Mouse (Mus musculus) adrenal gland, postnatal 36 days (tissue): ENCODE results near the gene Nprl3. TPM values are rescaled to one million over a fixed set of nuclear protein-coding genes. Genes with fewer than 3 reads are reported as not detected.
A peak's percentile ranks its signal among the peaks of the same experiment; 100 is the strongest.

ENCODE experiments used
- DNase-seq, 2 experiments: peaks; one replicate each; pipeline ENCODE4 v3.0.0; 2021; ENCODE audit warnings: mixed read lengths in 1 of 2
- total RNA-seq, 2 experiments: library from RNA; stranded (reverse); gene quantifications; 2 replicates each; pipeline ENCODE4 v1.2.3; 2021

The Nprl3 gene
- total RNA-seq, 2 experiments from 2014 or later = 62.9 to 65.2 TPM

GRCm38 (mm10) chr11:32244617-32245016 is 22.9 kb downstream of the Nprl3 start:
- DNase-seq = no peak

DNA sequence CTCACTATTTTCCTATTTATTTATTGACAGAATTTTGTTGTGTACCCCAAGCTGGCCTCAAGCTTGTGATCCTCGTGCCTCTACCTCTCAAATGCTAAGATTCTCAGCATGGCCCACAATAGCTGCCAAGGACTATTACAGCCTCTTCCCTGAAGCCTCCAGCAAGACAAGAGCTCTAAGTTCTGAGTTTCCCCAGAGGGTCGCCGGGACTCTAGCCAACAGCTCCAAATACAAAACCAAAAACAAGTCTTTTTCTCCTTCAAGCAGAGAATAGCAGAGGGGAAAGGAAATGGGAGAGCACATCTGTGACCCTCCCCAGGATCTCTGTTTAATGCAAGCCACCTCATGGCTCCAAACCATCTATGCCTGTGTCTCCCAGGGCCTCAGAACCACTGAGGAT is 23.4 kb downstream of the Nprl3 start:
- DNase-seq = no peak

- no peak for DNase-seq
Measured at GRCm38 (mm10) chr11:32243205-32243955, 24.1 kb downstream of the Nprl3 start.

DNA sequence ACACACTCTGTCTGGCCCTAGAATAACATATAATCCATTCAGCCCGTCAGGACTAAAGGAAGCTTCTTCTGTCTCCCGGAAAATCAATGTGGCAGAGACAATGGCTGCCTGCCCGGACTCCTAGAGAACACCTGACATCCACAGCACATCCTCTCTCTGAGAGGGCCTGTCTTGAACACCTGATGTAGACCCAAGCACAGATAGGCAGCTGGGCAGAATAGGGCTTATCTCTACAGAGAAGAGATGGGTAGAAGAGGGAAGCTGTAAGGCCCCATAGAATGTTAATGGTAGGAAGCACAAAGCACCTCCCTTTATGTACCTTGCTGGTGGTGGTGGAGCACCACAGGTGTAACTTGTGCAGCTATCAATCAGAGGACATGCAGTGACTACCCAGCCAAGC is 25.3 kb downstream of the Nprl3 start:
- no peak for DNase-seq

- no peak for DNase-seq
Measured at GRCm38 (mm10) chr11:32241391-32241790, 26.1 kb downstream of the Nprl3 start.

DNA sequence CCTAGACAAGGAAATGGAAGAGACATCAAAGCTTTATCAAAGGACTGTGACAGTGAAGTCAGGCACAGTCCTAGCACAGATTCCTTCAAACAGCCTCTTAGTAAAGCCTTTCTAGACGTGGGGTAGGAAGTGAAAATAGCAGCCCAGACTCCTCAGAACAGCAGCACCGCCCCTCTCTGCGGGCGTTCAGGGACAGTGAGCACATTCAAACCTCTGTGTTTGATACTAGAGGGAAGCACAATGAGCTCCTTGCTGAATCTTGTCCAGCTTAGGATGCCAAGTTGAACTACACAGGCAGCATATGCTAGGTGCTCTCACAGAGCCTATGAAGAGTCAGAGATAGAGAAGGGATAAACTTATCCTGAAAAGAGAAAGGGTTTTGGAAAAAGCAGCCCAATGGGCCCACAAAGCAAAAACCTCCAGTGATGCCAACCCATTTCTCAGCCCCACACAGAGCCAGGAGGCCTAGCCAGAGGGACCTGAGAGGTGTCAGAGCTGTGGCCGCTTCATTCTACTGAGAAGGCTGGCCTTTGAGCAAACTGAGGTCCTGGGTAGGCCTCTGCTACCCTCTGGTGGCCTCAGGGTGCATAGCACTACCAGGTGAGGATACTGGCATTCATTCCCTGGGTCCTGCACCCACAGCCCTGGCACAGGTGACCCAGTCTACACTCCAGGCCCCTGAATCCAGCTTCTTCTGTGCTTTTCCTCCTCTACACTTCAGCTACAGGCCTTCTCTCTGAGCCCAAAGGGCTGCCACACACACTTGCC is 29.2 kb downstream of the Nprl3 start:
- DNase-seq = peak; percentile 73 to 80

GRCm38 (mm10) chr11:32237411-32237795 is 30.1 kb downstream of the Nprl3 start:
- DNase-seq = no peak

DNA sequence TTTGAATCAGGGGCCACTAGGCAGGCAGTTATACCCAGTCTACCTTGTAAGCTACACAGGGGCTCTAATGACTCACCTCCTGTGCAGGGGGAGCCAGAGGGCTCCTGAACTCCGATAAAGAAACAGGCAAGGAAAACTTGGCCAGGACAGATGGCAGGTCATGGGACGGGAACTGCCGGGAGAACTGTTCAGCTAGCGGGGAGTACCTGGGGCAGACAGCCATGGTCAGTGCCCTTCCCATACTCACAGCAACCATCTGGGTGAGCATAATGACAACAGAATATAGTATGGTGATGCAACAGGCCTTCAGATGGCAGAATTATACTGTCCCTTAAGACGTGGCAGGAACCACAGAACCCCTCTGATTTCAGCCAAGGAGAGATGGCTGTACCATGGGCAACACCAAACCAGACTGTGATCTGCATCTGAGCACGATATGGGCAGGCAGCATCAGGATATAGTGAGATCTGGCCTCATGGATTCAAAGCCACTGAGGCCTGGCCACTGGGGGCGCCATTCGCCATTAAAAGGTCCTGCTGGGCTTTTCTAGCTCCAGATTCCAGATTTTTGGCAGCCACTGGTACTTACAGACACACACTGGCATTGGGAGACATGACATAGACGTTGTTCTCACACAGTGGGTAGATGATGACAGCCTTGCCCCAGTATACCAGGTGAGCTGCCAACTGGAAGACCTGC is 30.6 kb downstream of the Nprl3 start:
- peak; percentile 56 to 75 for DNase-seq

DNA sequence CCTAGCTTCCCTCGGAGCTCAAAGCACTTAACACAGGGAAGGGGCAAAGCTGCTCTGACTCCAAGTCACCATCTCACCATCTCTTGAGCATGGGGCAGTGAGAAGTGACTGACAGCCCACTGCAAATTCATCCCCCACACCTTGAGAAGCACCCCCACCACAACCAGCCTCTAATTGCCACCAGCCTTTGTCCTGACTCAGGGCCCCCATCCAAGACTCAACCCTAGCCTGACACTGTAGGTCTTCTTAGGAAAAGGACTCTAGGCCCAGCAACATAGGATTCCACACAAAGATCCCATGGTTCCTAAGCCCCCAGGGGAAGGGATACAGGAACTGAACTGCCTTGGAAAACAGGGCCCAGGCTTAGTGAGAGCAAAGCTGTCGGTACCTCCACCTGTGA is 31.4 kb downstream of the Nprl3 start:
- DNase-seq = no peak

GRCm38 (mm10) chr11:32235646-32236045 is 31.9 kb downstream of the Nprl3 start:
- DNase-seq = peak; percentile 80 to 87

DNA sequence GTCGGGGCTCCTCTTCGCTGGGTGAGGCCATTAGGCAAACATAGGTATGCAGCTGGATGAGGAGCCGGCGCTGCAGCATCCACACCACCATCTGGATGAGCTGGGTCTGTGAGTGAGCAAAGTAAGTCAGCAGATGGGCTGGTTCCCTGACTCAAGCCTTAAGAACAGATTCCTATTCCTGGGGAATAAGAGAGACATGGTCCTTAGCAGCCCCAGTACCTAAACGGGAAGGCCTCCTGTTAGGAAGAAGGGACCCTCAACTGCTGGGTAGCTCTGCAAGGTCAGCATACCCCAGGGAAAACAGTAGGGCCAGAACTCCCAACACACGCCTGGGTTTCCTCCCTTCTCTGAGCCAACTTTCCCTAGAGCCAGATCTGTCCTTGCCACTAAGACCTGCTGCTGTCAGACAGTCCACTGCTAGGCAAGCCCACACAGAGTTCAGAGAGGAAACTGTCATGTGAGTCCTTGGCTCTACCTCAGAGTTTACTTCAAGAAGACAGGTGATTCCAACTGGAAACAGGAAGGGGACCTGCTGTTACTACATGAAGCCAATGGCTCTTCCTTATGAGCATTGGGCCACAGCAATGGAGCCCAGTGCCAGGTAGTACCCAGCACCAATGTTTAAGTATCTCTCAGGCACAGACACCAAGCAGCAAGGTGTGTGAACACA is 32.6 kb downstream of the Nprl3 start:
- no peak for DNase-seq

DNA sequence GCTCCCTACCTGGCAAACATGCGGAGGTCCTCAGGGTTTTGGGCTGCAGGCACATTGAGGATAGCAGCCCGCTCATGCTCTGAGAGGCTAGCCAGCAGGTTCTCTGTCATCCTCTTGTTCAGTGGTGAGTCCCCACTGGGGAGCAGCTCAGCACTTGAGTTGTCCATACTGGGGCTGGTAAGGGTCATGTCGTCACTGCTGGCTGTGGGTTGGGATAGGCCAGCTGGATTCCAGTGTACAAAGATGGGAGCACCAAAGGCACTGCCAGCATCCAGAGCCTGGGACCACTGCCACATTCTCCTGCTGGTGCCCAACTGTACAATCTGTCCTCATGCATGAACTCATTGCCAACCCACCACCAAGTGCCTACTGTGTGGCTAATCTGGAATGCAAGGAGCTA is 33.6 kb downstream of the Nprl3 start:
- no peak for DNase-seq

GRCm38 (mm10) chr11:32232848-32233247 is 34.7 kb downstream of the Nprl3 start:
- no peak for DNase-seq

GRCm38 (mm10) chr11:32231125-32231524 is 36.4 kb downstream of the Nprl3 start:
- no peak for DNase-seq

DNA sequence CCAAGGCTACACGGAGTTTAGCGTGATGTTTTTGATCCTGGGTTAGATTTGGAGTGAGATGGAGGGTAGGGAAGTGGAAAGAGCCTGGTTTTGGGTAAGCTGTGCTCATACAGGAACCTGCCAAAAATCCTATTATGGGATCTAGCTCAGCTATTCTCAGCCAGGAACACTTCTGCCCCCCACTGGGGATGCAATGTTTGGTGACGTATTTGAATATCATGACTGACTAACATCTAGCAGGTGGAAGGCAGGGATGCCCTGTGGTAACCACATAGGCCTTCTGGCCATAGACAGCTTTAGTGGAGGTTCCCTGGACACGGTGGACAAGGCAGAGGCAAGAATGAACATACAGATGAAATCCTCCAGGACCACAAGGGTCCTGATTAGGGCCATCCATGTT is 37.3 kb downstream of the Nprl3 start:
- DNase-seq = no peak

DNA sequence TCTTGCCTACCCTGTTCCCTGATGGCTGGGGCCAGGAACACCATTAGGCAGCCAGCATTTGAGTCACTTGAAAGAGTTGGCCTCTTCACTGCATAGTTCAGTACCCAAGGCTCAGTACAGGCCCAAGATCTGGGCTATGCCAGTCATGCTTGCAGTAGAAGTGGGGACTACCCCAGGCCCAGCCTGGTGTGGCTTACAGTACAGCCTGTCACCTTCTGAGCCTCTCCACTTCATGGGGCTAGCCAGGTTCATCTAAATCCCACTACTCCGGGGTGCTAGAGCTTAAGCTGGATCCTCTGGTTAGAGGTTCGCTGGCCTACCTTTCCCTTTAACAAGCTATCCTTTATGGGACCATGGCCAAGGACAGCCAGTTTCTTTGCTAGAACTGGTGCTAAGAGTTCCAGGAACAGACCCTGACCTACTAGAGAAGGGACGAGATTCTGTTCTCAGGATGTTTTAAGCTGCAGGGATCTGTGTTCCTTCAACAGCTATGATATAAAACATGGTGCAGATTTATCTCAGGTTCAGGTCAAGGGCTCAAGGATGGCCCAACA is 39.1 kb downstream of the Nprl3 start:
- DNase-seq = no peak

- no peak for DNase-seq
Measured at GRCm38 (mm10) chr11:32227555-32227954, 40.0 kb downstream of the Nprl3 start.

GRCm38 (mm10) chr11:32227041-32227440 is 40.5 kb downstream of the Nprl3 start:
- DNase-seq = no peak

DNA sequence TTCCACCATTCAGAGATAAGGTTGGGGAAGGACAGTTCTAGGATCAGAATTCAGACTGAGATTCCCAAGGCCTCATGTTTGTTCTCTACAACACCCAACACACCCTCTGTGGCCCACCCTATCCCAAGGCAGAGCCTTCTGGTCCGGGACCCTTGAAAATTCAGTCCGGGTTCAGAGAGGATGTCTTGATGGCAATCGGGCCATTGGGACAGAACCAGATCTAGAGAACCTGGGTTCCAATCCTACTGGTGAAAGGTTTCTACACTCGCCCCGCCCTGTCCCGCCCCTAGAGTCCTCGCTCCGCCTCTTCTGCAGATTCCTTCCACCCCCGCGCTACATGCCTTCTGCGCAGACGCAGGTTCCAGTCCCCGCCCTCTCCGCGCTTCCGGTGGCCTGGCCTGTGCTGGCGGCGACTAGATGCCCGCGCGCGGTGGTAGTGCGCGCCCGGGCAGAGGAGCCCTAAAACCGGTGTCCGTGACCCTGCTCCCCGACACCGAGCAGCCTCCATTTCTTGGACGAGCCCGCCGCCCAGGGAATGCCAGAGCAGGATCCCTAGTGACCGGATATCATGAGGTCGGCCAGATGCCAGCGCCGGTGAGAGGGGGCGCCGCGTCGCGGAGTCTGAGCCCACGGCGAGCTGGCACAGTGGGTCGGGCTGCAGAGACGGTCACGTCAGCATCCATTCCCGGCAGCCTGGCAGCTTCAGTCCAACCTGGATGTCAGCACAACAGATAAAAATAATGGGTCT is 41.2 kb downstream of the Nprl3 start, which contains the start of gene Mpg:
Gene Mpg (plus strand): TSS at position 382 of the 748 bp plus-strand sequence.
- peak; percentile 94 for DNase-seq

- peak in 1 of 2 experiments; percentile 48 for DNase-seq
Measured at GRCm38 (mm10) chr11:32225222-32226104, 42.0 kb downstream of the Nprl3 start.
